Mouse (Mus musculus): ENCODE data around the gene Kmt2e. TPM values are rescaled to one million over a fixed set of nuclear protein-coding genes. Genes with fewer than 3 reads are reported as not detected.

The Kmt2e gene
- polyA plus RNA-seq, 2 experiments, result 8.0 to 24.7 TPM

- peaks cover 30% of the 10 kb centered on the region for H3K36me3 ChIP-seq (replicated peaks; ENCODE audit: control insufficient read depth, insufficient read depth, low read depth)
- H3K27ac ChIP-seq, result no peak overlapping the region
- no peak for TF ChIP-seq CTCF (IDR thresholded peaks at IDR 0.05; ENCODE audit: low read depth)
- no peak for TF ChIP-seq EP300 (IDR thresholded peaks at IDR 0.05; ENCODE audit: low read depth)
- no peak overlapping the region for H3K4me2 ChIP-seq (ENCODE audit: low read depth)
- H3K9me3 ChIP-seq (ENCODE audit: control insufficient read depth, low read length), result no peaks in the 10 kb centered on the region
- H3K4me3 ChIP-seq (ENCODE audit: insufficient read depth in 1 of 2, low read depth in 2 of 2, low read length in 2 of 2), result no peak overlapping the region
- H3K9ac ChIP-seq (replicated peaks), result no peak overlapping the region
- WGBS (ENCODE audit: insufficient replicate concordance), result 80% methylated on average over 1 of the region's 1 CpGs
- no peaks in the 10 kb centered on the region for H3K27me3 ChIP-seq (ENCODE audit: control insufficient read depth, insufficient read depth, low read length)
- peaks cover 26 to 29% of the 10 kb centered on the region in 2 experiments for H3K4me1 ChIP-seq (replicated peaks; ENCODE audit: control insufficient read depth in 2 of 2, insufficient read depth in 2 of 2, low read length in 1 of 2)
- ATAC-seq (ENCODE audit: insufficient read depth) (no peak), DNase-seq (ENCODE audit: low read depth in 3 of 3, low spot score in 3 of 3) (no peak)
These were observed 13.8 kb upstream of the Kmt2e start for GRCm38 (mm10) chr5:23420410-23420809.

- Histone ChIP-seq H3K9ac (replicated peaks) (no peak overlapping the region), H3K4me3 (ENCODE audit: insufficient read depth in 1 of 2, low read depth in 2 of 2, low read length in 2 of 2) (no peak overlapping the region), H3K36me3 (replicated peaks; ENCODE audit: control insufficient read depth, insufficient read depth, low read depth) (peaks cover 34% of the 10 kb centered on the region), H3K4me1 (replicated peaks; ENCODE audit: control insufficient read depth in 2 of 2, insufficient read depth in 2 of 2, low read length in 1 of 2) (peaks cover 24 to 26% of the 10 kb centered on the region in 2 experiments), H3K27ac (no peak overlapping the region), H3K4me2 (ENCODE audit: low read depth) (no peak overlapping the region), H3K27me3 (ENCODE audit: control insufficient read depth, insufficient read depth, low read length) (no peaks in the 10 kb centered on the region), H3K9me3 (ENCODE audit: control insufficient read depth, low read length) (no peaks in the 10 kb centered on the region)
- 92% methylated on average over 2 of the region's 2 CpGs for WGBS (ENCODE audit: insufficient replicate concordance)
- TF ChIP-seq EP300 (IDR thresholded peaks at IDR 0.05; ENCODE audit: low read depth) (no peak), CTCF (IDR thresholded peaks at IDR 0.05; ENCODE audit: low read depth) (no peak)
- ATAC-seq (ENCODE audit: insufficient read depth) (no peak), DNase-seq (ENCODE audit: low read depth in 3 of 3, low spot score in 3 of 3) (no peak)
These were observed 12.8 kb upstream of the Kmt2e start for GRCm38 (mm10) chr5:23421440-23421839.

- DNase-seq (ENCODE audit: low read depth in 3 of 3, low spot score in 3 of 3), result no peak
- Histone ChIP-seq H3K9ac (replicated peaks) (no peak overlapping the region), H3K27ac (no peak overlapping the region), H3K4me2 (ENCODE audit: low read depth) (no peak overlapping the region), H3K36me3 (replicated peaks; ENCODE audit: control insufficient read depth, insufficient read depth, low read depth) (peaks cover 39% of the 10 kb centered on the region), H3K9me3 (ENCODE audit: control insufficient read depth, low read length) (no peaks in the 10 kb centered on the region), H3K27me3 (ENCODE audit: control insufficient read depth, insufficient read depth, low read length) (no peaks in the 10 kb centered on the region), H3K4me1 (replicated peaks; ENCODE audit: control insufficient read depth in 2 of 2, insufficient read depth in 2 of 2, low read length in 1 of 2) (peaks cover 27% of the 10 kb centered on the region in 2 experiments), H3K4me3 (ENCODE audit: insufficient read depth in 1 of 2, low read depth in 2 of 2, low read length in 2 of 2) (no peak overlapping the region)
- WGBS (ENCODE audit: insufficient replicate concordance), result 69% methylated on average over 3 of the region's 3 CpGs
- no peak for ATAC-seq (ENCODE audit: insufficient read depth)
- no peak for TF ChIP-seq EP300 (IDR thresholded peaks at IDR 0.05; ENCODE audit: low read depth)
- TF ChIP-seq CTCF (IDR thresholded peaks at IDR 0.05; ENCODE audit: low read depth), result no peak
These were observed 11.2 kb upstream of the Kmt2e start for GRCm38 (mm10) chr5:23423036-23423435.

- Histone ChIP-seq H3K27me3 (ENCODE audit: control insufficient read depth, insufficient read depth, low read length) (no peaks in the 10 kb centered on the region), H3K9me3 (ENCODE audit: control insufficient read depth, low read length) (no peaks in the 10 kb centered on the region), H3K4me1 (replicated peaks; ENCODE audit: control insufficient read depth in 2 of 2, insufficient read depth in 2 of 2, low read length in 1 of 2) (peaks cover 20 to 38% of the 10 kb centered on the region in 2 experiments), H3K27ac (no peak overlapping the region), H3K36me3 (replicated peaks; ENCODE audit: control insufficient read depth, insufficient read depth, low read depth) (peaks cover 34% of the 10 kb centered on the region), H3K4me3 (ENCODE audit: insufficient read depth in 1 of 2, low read depth in 2 of 2, low read length in 2 of 2) (no peak overlapping the region), H3K4me2 (ENCODE audit: low read depth) (peak overlapping the region; percentile 33), H3K9ac (replicated peaks) (peak overlapping the region; percentile 6)
- ATAC-seq (ENCODE audit: insufficient read depth), result no peak
- TF ChIP-seq CTCF (IDR thresholded peaks at IDR 0.05; ENCODE audit: low read depth), result no peak
- peak; percentile 26; the same call in 1 of the 2 replicates for TF ChIP-seq EP300 (IDR thresholded peaks at IDR 0.05; ENCODE audit: low read depth)
- no peak for DNase-seq (ENCODE audit: low read depth in 3 of 3, low spot score in 3 of 3)
- 6% methylated on average over 1 of the region's 1 CpGs for whole genome bisulfite sequencing (ENCODE audit: insufficient replicate concordance)
These were observed 6.7 kb upstream of the Kmt2e start for GRCm38 (mm10) chr5:23427501-23427900.

GRCm38 (mm10) chr5:23431070-23431864 lies 3.0 kb upstream of the Kmt2e start:
- TF ChIP-seq EP300 (IDR thresholded peaks at IDR 0.05; ENCODE audit: low read depth) (no peak), CTCF (IDR thresholded peaks at IDR 0.05; ENCODE audit: low read depth) (no peak)
- no peak for ATAC-seq (ENCODE audit: insufficient read depth)
- Histone ChIP-seq H3K4me3 (ENCODE audit: insufficient read depth in 1 of 2, low read depth in 2 of 2, low read length in 2 of 2) (peak overlapping the region; percentile 72 to 85), H3K9ac (replicated peaks) (peak overlapping the region; percentile 64), H3K27ac (peak overlapping the region; percentile 11; the same call in 1 of the 2 replicates), H3K27me3 (ENCODE audit: control insufficient read depth, insufficient read depth, low read length) (no peaks in the 10 kb centered on the region), H3K4me1 (replicated peaks; ENCODE audit: control insufficient read depth in 2 of 2, insufficient read depth in 2 of 2, low read length in 1 of 2) (peaks cover 17 to 33% of the 10 kb centered on the region in 2 experiments), H3K4me2 (ENCODE audit: low read depth) (peak overlapping the region; percentile 82), H3K9me3 (ENCODE audit: control insufficient read depth, low read length) (no peaks in the 10 kb centered on the region), H3K36me3 (replicated peaks; ENCODE audit: control insufficient read depth, insufficient read depth, low read depth) (peaks cover 9% of the 10 kb centered on the region)
- 8% methylated on average over 10 of the region's 10 CpGs for WGBS (ENCODE audit: insufficient replicate concordance)
- DNase-seq (ENCODE audit: low read depth in 3 of 3, low spot score in 3 of 3), result no peak
